In the genomic region with DNA sequence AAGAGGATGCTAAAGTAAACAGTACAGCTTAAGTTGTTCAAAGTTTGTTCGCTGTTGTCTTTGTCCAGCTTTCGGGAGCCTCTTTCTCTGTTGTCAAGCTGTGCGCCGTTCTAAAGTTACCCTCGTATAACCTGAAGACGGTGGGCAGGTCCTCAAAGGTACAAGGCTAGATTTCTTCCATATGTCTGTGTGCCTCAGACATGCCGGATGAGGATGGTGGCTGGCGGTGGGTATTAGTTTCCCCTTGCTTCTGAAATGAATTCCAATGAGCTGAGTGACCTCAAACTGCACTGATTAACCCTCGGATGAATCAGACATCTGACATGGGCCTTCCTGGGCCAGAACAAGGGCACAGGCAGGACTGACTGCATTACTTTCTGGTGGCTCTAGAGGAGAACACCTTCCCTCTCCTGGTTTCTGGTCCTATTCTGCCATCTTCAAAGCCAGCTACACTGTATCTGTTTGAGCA, we compare ENCODE assay signal across 17 mouse cellular contexts.
A peak's percentile ranks its signal among the peaks of the same experiment; 100 is the strongest.
DNase-seq lines count a peak whose midpoint lies in the region; ATAC-seq lines count a peak whose summit lies in the region.
"Had no signal": no experiment of that assay in that cellular context is flagged by ENCODE, and none has a peak within 500 bp of the region (broad histone marks: within the 10 kb centered on the region; RNA-seq: fewer than 3 reads in every experiment).

No protein-coding gene starts in this region.

- H3K4me3 ChIP-seq in hindbrain, embryonic 11.5 days (ENCODE audit: low read depth, low read length), result no peak overlapping the region
- H3K4me3 ChIP-seq in hindbrain, embryonic 16.5 days (ENCODE audit: low read length), result no peak overlapping the region
- no peak overlapping the region for H3K4me3 ChIP-seq in embryonic facial prominence, embryonic 11.5 days (ENCODE audit: low read depth, low read length)
- no peak overlapping the region for H3K4me3 ChIP-seq in liver, embryonic 11.5 days (ENCODE audit: low read depth, low read length)
- H3K4me3 ChIP-seq: limb, embryonic 15.5 days; myocyte had no signal

- peaks cover 9% of the 10 kb centered on the region; the same call in 1 of the 2 replicates for H3K4me1 ChIP-seq in hindbrain, embryonic 11.5 days (replicated peaks; ENCODE audit: control insufficient read depth, insufficient read depth, low read length)
- peaks cover 10% of the 10 kb centered on the region for H3K4me1 ChIP-seq in hindbrain, embryonic 16.5 days (ENCODE audit: control insufficient read depth, insufficient read depth, low read depth, low read length)
- peaks cover 6% of the 10 kb centered on the region for H3K4me1 ChIP-seq in embryonic facial prominence, embryonic 11.5 days (ENCODE audit: control insufficient read depth, insufficient read depth, low read length)
- peaks cover 4% of the 10 kb centered on the region; the same call in 1 of the 2 replicates for H3K4me1 ChIP-seq in liver, embryonic 11.5 days (replicated peaks; ENCODE audit: control insufficient read depth, insufficient read depth, low read length)

- peak; percentile 24 for DNase-seq in hindbrain, embryonic 11.5 days (ENCODE audit: low spot score)
- peak; percentile 52 for DNase-seq in NIH3T3 (ENCODE audit: low read depth)
- DNase-seq in embryonic facial prominence, embryonic 11.5 days (ENCODE audit: low spot score), result peak; percentile 80
- peak; percentile 38 for DNase-seq in forelimb bud, embryonic 11.5 days (ENCODE audit: low read depth, low spot score)
- DNase-seq in urinary bladder, postnatal 36 days (ENCODE audit: low spot score in 2 of 2), result no peak
- no peak for DNase-seq in neural tube, embryonic 10.5 days (ENCODE audit: extremely low spot score, low spot score)
- DNase-seq in liver, embryonic 11.5 days (ENCODE audit: low spot score), result no peak
- DNase-seq: cerebellum, postnatal 14 days; heart, postnatal 10 days; layer of hippocampus, adult 9-11 months; lung, postnatal 10 days; retina, postnatal 1 day had no signal

- no peaks in the 10 kb centered on the region for H3K36me3 ChIP-seq in hindbrain, embryonic 11.5 days (ENCODE audit: control insufficient read depth, insufficient read depth, low read length)
- H3K36me3 ChIP-seq in hindbrain, embryonic 16.5 days (ENCODE audit: control insufficient read depth, insufficient read depth, low read length), result no peaks in the 10 kb centered on the region
- no peaks in the 10 kb centered on the region for H3K36me3 ChIP-seq in embryonic facial prominence, embryonic 11.5 days (replicated peaks; ENCODE audit: control insufficient read depth, insufficient read depth, low read depth, low read length)
- H3K36me3 ChIP-seq in liver, embryonic 11.5 days (ENCODE audit: control insufficient read depth, insufficient read depth, low read length), result no peaks in the 10 kb centered on the region
- H3K36me3 ChIP-seq: limb, embryonic 15.5 days had no signal

- WGBS in hindbrain, embryonic 11.5 days, result 37% methylated on average over 9 of the region's 9 CpGs
- 52% methylated on average over 9 of the region's 9 CpGs for WGBS in hindbrain, embryonic 16.5 days
- 10% methylated on average over 9 of the region's 9 CpGs for WGBS in embryonic facial prominence, embryonic 11.5 days
- WGBS in liver, embryonic 11.5 days, result 75% methylated on average over 9 of the region's 9 CpGs

- no peaks in the 10 kb centered on the region for H3K27me3 ChIP-seq in hindbrain, embryonic 11.5 days (ENCODE audit: control insufficient read depth, insufficient read depth, low read length)
- H3K27me3 ChIP-seq in hindbrain, embryonic 16.5 days (replicated peaks; ENCODE audit: control insufficient read depth, insufficient read depth, low read length), result no peaks in the 10 kb centered on the region
- no peaks in the 10 kb centered on the region for H3K27me3 ChIP-seq in embryonic facial prominence, embryonic 11.5 days (ENCODE audit: control insufficient read depth, insufficient read depth, low read length)
- H3K27me3 ChIP-seq in liver, embryonic 11.5 days (replicated peaks; ENCODE audit: control insufficient read depth, insufficient read depth, low read length), result no peaks in the 10 kb centered on the region
- H3K27me3 ChIP-seq: CH12.LX; limb, embryonic 15.5 days had no signal

- peak overlapping the region; percentile 51; the same call in 1 of the 2 replicates for H3K27ac ChIP-seq in hindbrain, embryonic 11.5 days (ENCODE audit: low read depth, low read length)
- H3K27ac ChIP-seq in hindbrain, embryonic 16.5 days (ENCODE audit: low read depth, low read length), result no peak overlapping the region
- peak overlapping the region; percentile 83 for H3K27ac ChIP-seq in embryonic facial prominence, embryonic 11.5 days (replicated peaks; ENCODE audit: low read depth, low read length)
- no peak overlapping the region for H3K27ac ChIP-seq in liver, embryonic 11.5 days (ENCODE audit: low read depth, low read length)
- H3K27ac ChIP-seq: limb, embryonic 15.5 days had no signal

- H3K4me2 ChIP-seq in hindbrain, embryonic 11.5 days (replicated peaks; ENCODE audit: low read depth, low read length), result no peak overlapping the region; the same call in 1 of the 2 replicates
- no peak overlapping the region for H3K4me2 ChIP-seq in hindbrain, embryonic 16.5 days (ENCODE audit: low read length)
- no peak overlapping the region; the same call in 1 of the 2 replicates for H3K4me2 ChIP-seq in embryonic facial prominence, embryonic 11.5 days (ENCODE audit: low read depth, low read length)
- H3K4me2 ChIP-seq in liver, embryonic 11.5 days, result no peak overlapping the region
- H3K4me2 ChIP-seq: limb, embryonic 15.5 days had no signal

- no peaks in the 10 kb centered on the region for H3K9me3 ChIP-seq in hindbrain, embryonic 11.5 days (ENCODE audit: control insufficient read depth, low read length)
- no peaks in the 10 kb centered on the region for H3K9me3 ChIP-seq in hindbrain, embryonic 16.5 days (ENCODE audit: control insufficient read depth, low read length)
- H3K9me3 ChIP-seq in embryonic facial prominence, embryonic 11.5 days (replicated peaks; ENCODE audit: control insufficient read depth, low read length), result no peaks in the 10 kb centered on the region
- no peaks in the 10 kb centered on the region for H3K9me3 ChIP-seq in liver, embryonic 11.5 days (ENCODE audit: control insufficient read depth, low read length)
- H3K9me3 ChIP-seq: limb, embryonic 15.5 days had no signal

- H3K9ac ChIP-seq in hindbrain, embryonic 11.5 days (ENCODE audit: low read depth, low read length), result peak overlapping the region; percentile 11; the same call in 1 of the 2 replicates
- no peak overlapping the region for H3K9ac ChIP-seq in hindbrain, embryonic 16.5 days (ENCODE audit: low read depth, low read length)
- no peak overlapping the region; the same call in 1 of the 2 replicates for H3K9ac ChIP-seq in embryonic facial prominence, embryonic 11.5 days (replicated peaks; ENCODE audit: low read length)
- no peak overlapping the region for H3K9ac ChIP-seq in liver, embryonic 11.5 days (ENCODE audit: low read depth, low read length)
- H3K9ac ChIP-seq: limb, embryonic 15.5 days had no signal

- ATAC-seq in hindbrain, embryonic 11.5 days (ENCODE audit: low FRiP score), result no peak
- no peak for ATAC-seq in hindbrain, embryonic 16.5 days
- peak; percentile 49; the same call in 1 of the 2 replicates for ATAC-seq in embryonic facial prominence, embryonic 11.5 days (replicated peaks; ENCODE audit: insufficient number of reproducible peaks, low FRiP score, low TSS enrichment, low read depth)
- ATAC-seq in liver, embryonic 11.5 days (replicated peaks; ENCODE audit: low FRiP score), result no peak
- ATAC-seq: intestine, postnatal 0 days had no signal

Comparison
In these comparisons a context has a peak if more than half of its experiments do, and no peak if none do; other contexts are left out.
1. H3K27ac ChIP-seq: peak in hindbrain, embryonic 11.5 days (single experiment) and embryonic facial prominence, embryonic 11.5 days (single experiment); none in hindbrain, embryonic 16.5 days (single experiment) and liver, embryonic 11.5 days (single experiment).
2. DNase-seq: peak in hindbrain, embryonic 11.5 days (single experiment), NIH3T3 (single experiment), embryonic facial prominence, embryonic 11.5 days (single experiment) and forelimb bud, embryonic 11.5 days (single experiment); none in urinary bladder, postnatal 36 days (0 of 2), neural tube, embryonic 10.5 days (single experiment) and liver, embryonic 11.5 days (single experiment).